Mouse (Mus musculus): Measurements from ENCODE around the gene Smarca5. TPM values are rescaled to one million over a fixed set of nuclear protein-coding genes. Genes with fewer than 3 reads are reported as not detected.
"Not testable (repeated sequence)": the region's sequence is repeated elsewhere in the genome, so short reads cannot be mapped to it uniquely, and the experiment has no call there.

The Smarca5 gene
- 122 and 130 TPM in 2 replicates for polyA plus RNA-seq (2016; fragmentation: Nextera tagmentation; extraction: Ambion mirVana)

DNA sequence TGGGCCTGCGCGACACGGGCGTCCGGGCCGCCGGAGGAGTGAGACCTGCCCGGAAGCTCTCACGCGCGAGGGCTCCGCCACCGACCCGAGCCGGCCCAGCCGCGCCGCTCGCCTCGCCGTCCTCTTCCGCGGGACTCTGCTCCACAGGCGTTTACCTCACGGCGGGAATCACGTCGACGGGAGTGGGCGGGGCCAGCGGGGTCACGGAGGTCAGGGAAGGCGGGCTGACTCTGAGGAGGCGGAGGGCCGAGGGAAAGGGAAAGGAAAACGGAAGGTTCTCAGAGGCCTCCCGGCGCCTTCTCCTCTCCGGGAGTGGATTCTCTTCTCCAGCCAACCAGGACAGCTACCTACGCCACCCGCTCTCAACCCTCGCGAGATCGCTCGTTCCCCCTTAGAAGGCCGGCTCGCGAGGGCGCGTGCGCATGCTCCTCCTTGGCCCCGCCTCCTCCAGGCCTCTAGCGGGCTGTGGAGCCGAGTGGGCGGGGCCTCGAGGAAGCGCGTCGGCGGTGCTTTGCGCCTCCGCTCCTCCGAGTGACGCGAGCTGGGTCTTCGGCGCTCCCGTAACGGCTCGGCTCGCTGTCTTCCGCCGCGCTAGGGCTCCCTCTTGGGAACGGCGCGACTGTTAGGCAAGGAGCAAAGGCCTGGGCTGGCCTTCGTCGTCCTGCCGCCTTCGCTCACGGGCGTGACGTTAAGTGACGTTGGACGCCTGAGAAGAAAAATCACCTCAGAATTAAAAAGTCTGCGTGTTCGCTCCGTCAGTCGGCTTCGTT is at the start of gene Smarca5:
Gene Smarca5 (minus strand): TSS at position 343 of the 770 bp plus-strand sequence.
- peaks cover 13% of the 10 kb centered on the region for H3K36me3 ChIP-seq
- H3K27ac ChIP-seq, result peak within 1 kb of the TSS; percentile 99
- ATAC-seq (ENCODE audit: insufficient number of reproducible peaks, insufficient read depth, low FRiP score, low TSS enrichment), result peak; percentile 96
- H3K4me2 ChIP-seq (replicated peaks), result peak within 1 kb of the TSS; percentile 89
- not testable (repeated sequence) for H3K9me3 ChIP-seq, H3K27me3 ChIP-seq, H3K4me1 ChIP-seq
- WGBS, result under 1% methylated on average over 88 of the region's 91 CpGs
- H3K4me3 ChIP-seq, result peak within 1 kb of the TSS; percentile 75
- peak within 1 kb of the TSS; percentile 92 for H3K9ac ChIP-seq

DNA sequence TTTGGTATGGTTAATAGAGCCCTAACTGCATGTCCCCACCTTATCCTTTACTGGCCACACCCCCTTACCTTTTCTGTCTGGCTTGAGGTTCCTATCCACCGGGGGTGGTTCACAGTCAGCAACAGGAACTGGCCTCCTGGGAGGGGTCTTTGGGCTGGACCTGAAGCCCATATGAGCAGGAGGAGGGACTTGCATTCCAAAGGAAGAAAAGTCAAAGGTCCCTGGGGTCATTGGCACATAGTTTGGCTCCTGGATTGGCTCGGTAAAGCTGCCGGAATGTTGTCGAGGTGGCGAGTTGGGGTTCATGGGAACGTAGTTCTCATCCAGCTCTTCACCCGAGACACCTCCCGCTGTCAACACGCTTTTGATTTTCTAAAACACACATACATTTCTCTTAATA is 45.3 kb upstream of the Smarca5 start:
- 87% methylated on average over 9 of the region's 9 CpGs for WGBS
- H3K4me2 ChIP-seq (replicated peaks), result no peak overlapping the region
- no peak overlapping the region for H3K9ac ChIP-seq
- no peak overlapping the region for H3K27ac ChIP-seq
- peaks cover 47% of the 10 kb centered on the region for H3K36me3 ChIP-seq
- no peaks in the 10 kb centered on the region for H3K27me3 ChIP-seq
- no peak overlapping the region for H3K4me3 ChIP-seq
- no peaks in the 10 kb centered on the region for H3K4me1 ChIP-seq
- no peak for ATAC-seq (ENCODE audit: insufficient number of reproducible peaks, insufficient read depth, low FRiP score, low TSS enrichment)
- no peaks in the 10 kb centered on the region for H3K9me3 ChIP-seq

DNA sequence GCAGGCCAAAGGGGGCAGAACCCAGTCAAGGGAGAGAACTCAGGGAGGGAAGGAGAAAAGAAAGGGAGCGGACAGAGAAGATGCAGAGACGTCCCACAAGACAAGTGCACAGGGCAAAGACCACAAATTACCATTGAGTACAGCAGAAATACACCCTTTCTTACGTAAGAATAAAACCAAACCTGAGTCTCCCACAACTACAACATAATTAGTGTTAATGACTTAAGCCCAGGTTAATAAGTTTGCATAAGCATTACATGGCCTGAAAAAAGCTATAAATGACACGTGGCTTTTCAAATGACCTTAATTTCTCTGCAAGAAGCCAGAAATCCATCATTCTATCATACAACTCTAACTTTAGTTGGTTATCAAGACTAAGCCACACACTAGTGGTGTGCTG is 44.0 kb upstream of the Smarca5 start:
- H3K4me2 ChIP-seq (replicated peaks), result no peak overlapping the region
- no peak for ATAC-seq (ENCODE audit: insufficient number of reproducible peaks, insufficient read depth, low FRiP score, low TSS enrichment)
- no peaks in the 10 kb centered on the region for H3K27me3 ChIP-seq
- 84% methylated on average over 4 of the region's 4 CpGs for WGBS
- no peak overlapping the region for H3K9ac ChIP-seq
- H3K9me3 ChIP-seq, result no peaks in the 10 kb centered on the region
- peaks cover 41% of the 10 kb centered on the region for H3K36me3 ChIP-seq
- no peaks in the 10 kb centered on the region for H3K4me1 ChIP-seq
- no peak overlapping the region for H3K4me3 ChIP-seq
- H3K27ac ChIP-seq, result no peak overlapping the region

DNA sequence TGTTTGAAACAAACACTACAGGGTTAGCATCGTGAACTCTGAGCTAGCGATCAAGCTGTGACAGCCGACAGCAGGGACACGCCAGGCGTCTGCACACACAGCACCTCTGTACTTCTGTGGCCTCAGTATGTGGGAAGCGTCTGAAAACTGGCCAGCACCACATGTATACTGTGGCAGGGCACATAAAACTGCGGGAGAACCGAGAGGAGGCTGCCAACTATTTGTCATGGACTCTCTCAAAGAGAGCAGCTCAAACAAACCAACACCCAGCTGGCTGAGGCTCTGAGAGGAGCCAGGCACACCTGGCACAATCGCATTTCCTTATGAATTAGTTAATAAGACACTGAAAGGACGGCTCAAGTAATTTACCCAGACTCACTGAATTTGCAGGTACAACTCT is 42.0 kb upstream of the Smarca5 start:
- 82% methylated on average over 10 of the region's 10 CpGs for WGBS
- Histone ChIP-seq H3K27ac (no peak overlapping the region), H3K4me2 (replicated peaks) (no peak overlapping the region), H3K9me3 (no peaks in the 10 kb centered on the region), H3K4me3 (no peak overlapping the region), H3K9ac (no peak overlapping the region), H3K36me3 (peaks cover 51% of the 10 kb centered on the region), H3K4me1 (no peaks in the 10 kb centered on the region), H3K27me3 (no peaks in the 10 kb centered on the region)
- ATAC-seq (ENCODE audit: insufficient number of reproducible peaks, insufficient read depth, low FRiP score, low TSS enrichment), result no peak

DNA sequence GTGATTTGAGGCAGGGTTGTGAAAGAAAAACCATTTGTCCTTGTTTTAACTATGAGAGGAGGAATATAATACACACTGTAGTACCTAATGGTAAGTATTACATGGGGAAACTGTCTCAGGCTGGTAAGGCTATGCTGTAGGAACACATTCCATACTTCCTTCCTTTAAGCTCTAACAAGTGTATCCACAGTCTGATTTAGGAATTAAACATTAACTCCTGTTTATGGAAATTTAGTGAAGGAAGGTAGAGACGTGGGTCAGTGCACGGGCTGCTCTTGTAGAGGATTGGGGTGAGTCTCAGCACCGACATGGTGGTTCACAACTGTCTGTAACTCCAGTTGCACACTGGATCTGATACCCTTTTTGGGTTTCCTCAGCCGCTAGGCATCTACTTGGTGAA is 41.0 kb upstream of the Smarca5 start:
- H3K9ac ChIP-seq, result no peak overlapping the region
- no peaks in the 10 kb centered on the region for H3K27me3 ChIP-seq
- ATAC-seq (ENCODE audit: insufficient number of reproducible peaks, insufficient read depth, low FRiP score, low TSS enrichment), result no peak
- H3K4me1 ChIP-seq, result no peaks in the 10 kb centered on the region
- H3K27ac ChIP-seq, result no peak overlapping the region
- H3K9me3 ChIP-seq, result no peaks in the 10 kb centered on the region
- H3K4me2 ChIP-seq (replicated peaks), result no peak overlapping the region
- 90% methylated on average over 4 of the region's 4 CpGs for WGBS
- no peak overlapping the region for H3K4me3 ChIP-seq
- H3K36me3 ChIP-seq, result peaks cover 49% of the 10 kb centered on the region

DNA sequence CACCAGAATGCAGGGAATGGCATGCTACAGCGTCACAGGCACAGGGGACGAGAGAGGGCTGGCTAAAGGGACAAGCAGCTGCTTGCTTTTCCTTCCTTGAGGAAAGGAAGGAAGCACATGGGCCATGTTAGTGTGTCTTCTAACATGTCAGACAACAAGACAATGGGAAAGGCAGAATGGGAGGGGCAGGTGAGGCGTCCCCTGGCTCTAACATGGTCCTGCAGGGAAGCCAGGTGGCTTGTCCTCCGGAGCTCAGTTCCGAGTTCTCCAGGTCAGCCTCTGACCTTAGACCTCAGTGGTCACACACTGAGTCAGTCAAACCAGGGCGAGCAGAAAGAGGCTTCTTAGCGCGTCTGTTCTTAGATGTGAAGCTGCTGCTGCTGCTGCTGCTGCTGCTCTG is 37.1 kb upstream of the Smarca5 start:
- Histone ChIP-seq H3K27ac (no peak overlapping the region), H3K4me1 (no peaks in the 10 kb centered on the region), H3K4me3 (no peak overlapping the region), H3K9ac (no peak overlapping the region), H3K27me3 (no peaks in the 10 kb centered on the region), H3K9me3 (no peaks in the 10 kb centered on the region), H3K36me3 (peaks cover 32% of the 10 kb centered on the region), H3K4me2 (replicated peaks) (no peak overlapping the region)
- no peak for ATAC-seq (ENCODE audit: insufficient number of reproducible peaks, insufficient read depth, low FRiP score, low TSS enrichment)
- WGBS, result 67% methylated on average over 8 of the region's 8 CpGs

DNA sequence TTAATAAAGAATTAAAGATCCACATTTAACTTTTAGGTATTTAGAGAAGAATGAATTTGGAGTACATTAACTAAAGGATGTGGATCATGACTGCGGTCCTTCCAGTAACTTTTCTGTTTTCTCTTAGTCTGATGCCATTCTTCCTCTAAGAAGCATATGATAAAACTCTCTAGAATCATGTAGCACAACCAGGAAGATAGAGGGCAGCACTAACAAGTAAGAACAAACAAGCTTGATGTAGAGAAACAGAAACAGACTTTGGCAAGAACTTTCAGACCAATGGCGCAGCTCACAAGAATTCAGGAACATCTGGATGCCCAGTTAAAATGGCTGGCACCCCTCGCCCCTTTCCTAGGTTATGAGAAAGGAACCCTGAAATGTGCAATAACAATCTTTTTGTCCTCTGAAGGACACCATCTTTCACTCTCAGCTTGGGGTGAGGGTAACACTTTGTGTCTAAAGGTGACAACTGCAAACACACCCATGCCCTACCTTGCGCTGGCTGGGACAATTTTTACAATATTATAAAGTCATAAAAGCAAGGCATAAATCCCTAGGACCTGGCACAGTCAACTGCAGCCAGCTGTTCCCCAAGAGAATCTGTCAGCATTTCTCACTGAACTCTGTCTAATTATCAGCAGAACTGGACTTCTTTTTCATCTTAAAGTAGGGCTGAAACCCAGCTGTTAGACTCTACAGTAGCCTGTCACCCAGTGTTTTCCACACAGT is 33.6 kb upstream of the Smarca5 start:
- 86% methylated on average over 4 of the region's 4 CpGs for WGBS
- Histone ChIP-seq H3K27me3 (no peaks in the 10 kb centered on the region), H3K4me2 (replicated peaks) (no peak overlapping the region), H3K9ac (no peak overlapping the region), H3K4me3 (no peak overlapping the region), H3K27ac (no peak overlapping the region), H3K36me3 (peaks cover 53% of the 10 kb centered on the region), H3K4me1 (no peaks in the 10 kb centered on the region), H3K9me3 (no peaks in the 10 kb centered on the region)
- no peak for ATAC-seq (ENCODE audit: insufficient number of reproducible peaks, insufficient read depth, low FRiP score, low TSS enrichment)

DNA sequence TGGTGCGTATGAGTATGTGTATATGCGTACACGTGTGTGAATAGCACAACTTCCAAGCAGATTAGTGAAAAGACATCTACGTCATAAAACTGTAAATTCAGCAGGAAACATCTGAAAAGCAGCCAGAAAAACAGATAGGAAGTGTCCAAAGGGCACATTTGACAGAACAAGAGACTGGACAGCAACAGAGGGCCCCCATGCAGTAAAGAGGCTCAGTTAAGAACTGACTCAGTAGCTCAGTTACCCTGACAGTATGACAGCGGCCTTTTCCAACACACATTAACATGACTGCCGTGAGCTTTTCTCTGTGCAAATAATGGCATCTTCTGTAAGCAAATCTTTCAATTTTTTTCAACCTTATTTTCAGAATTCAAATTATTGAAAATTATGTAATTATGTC is 29.2 kb upstream of the Smarca5 start:
- Histone ChIP-seq H3K4me3 (no peak overlapping the region), H3K27ac (no peak overlapping the region), H3K4me2 (replicated peaks) (no peak overlapping the region), H3K9me3 (no peaks in the 10 kb centered on the region), H3K36me3 (peaks cover 49% of the 10 kb centered on the region), H3K4me1 (no peaks in the 10 kb centered on the region), H3K27me3 (no peaks in the 10 kb centered on the region), H3K9ac (no peak overlapping the region)
- no peak for ATAC-seq (ENCODE audit: insufficient number of reproducible peaks, insufficient read depth, low FRiP score, low TSS enrichment)
- 94% methylated on average over 6 of the region's 6 CpGs for WGBS

DNA sequence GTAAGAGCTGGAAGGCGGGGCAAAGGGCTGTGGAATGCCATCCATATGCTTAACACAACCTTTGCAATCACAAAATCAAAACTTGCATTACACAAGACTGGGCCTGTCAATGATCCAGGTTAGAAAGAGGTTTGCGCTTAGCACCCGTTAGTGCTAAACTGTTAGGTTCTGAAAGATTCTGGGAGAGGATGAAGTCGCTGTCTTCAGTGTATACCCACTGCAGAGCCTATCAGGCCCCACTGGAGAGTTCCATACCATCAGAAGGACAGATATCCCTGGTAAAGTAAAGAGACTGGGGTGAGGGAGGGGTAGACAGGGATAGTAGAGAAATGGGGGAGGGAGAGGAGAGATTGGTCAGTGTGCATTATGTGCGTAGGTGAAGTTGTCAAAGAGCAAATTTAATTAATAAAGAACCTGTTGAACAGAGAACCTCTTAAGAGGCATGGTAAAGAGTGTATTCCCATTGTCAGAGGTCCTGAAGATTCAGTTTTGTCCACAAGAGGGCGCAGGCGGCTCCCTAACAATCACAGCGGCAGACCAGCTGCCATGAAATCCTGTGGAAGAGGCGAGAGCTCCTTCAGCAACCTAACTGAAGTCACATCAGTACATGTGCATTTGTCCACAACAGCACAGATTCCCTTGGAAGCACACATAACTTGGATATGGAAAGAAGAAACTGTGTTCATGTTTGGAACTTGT is 13.9 kb upstream of the Smarca5 start:
- WGBS, result 29% methylated on average over 9 of the region's 9 CpGs

DNA sequence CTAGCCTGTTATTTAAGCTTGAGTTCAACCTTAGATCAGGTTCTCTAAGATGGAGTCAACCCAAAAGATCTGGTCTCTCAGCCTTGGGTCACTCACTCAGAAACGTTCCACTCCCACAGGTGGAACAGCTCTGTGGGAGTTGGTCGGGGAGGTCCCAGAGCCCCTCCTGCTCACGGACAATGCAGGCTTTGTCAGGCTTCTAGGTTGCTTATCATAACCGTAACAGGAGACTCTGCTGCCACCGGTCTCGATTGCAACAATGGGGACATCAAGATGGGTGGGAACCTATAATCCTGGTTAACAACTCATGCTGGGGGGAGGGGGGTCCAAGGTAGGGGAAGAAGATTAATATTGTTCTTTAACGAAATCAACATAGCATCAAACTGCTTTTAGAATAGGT is 13.1 kb upstream of the Smarca5 start:
- H3K9ac ChIP-seq, result no peak overlapping the region
- H3K4me1 ChIP-seq, result no peaks in the 10 kb centered on the region
- WGBS, result 47% methylated on average over 7 of the region's 7 CpGs
- H3K4me2 ChIP-seq (replicated peaks), result no peak overlapping the region
- no peaks in the 10 kb centered on the region for H3K27me3 ChIP-seq
- no peaks in the 10 kb centered on the region for H3K36me3 ChIP-seq
- no peak for ATAC-seq (ENCODE audit: insufficient number of reproducible peaks, insufficient read depth, low FRiP score, low TSS enrichment)
- no peaks in the 10 kb centered on the region for H3K9me3 ChIP-seq
- no peak overlapping the region for H3K4me3 ChIP-seq
- H3K27ac ChIP-seq, result no peak overlapping the region

More for the DNA sequence above, 13.9 kb upstream of the Smarca5 start:
- Histone ChIP-seq H3K9me3 (no peaks in the 10 kb centered on the region), H3K4me3 (no peak overlapping the region), H3K36me3 (no peaks in the 10 kb centered on the region), H3K9ac (no peak overlapping the region), H3K4me2 (replicated peaks) (no peak overlapping the region), H3K27ac (no peak overlapping the region), H3K4me1 (no peaks in the 10 kb centered on the region), H3K27me3 (no peaks in the 10 kb centered on the region)
- peak; percentile 67; the same call in 1 of the 2 replicates for ATAC-seq (ENCODE audit: insufficient number of reproducible peaks, insufficient read depth, low FRiP score, low TSS enrichment)

DNA sequence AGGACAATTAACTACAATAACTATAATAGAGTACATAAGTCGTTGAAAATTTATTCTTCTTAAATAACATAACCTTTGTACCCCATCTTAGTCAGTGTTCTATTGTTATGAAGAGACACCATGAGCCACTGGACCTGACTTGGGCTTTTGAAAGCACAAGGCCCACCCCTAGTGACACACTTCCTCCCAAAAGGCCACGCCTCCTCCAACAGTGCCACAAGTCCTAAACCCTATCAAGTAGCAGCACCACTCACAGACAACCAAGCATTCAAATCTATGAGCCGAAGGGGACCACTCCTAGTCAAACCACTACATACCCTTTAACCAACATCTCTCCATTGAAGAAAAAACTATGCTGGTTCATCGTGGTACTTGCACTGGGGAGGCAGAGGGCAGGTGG is 9.8 kb upstream of the Smarca5 start:
- Histone ChIP-seq H3K9ac (no peak overlapping the region), H3K9me3 (no peaks in the 10 kb centered on the region), H3K36me3 (no peaks in the 10 kb centered on the region), H3K27me3 (no peaks in the 10 kb centered on the region), H3K4me3 (no peak overlapping the region), H3K27ac (no peak overlapping the region), H3K4me2 (replicated peaks) (no peak overlapping the region), H3K4me1 (no peaks in the 10 kb centered on the region)
- 92% methylated on average over 4 of the region's 4 CpGs for WGBS
- ATAC-seq (ENCODE audit: insufficient number of reproducible peaks, insufficient read depth, low FRiP score, low TSS enrichment), result no peak

All from embryonic facial prominence, embryonic 12.5 days (tissue).